Comparison of ENCODE assay signal across 29 mouse cellular contexts in the genomic region with DNA sequence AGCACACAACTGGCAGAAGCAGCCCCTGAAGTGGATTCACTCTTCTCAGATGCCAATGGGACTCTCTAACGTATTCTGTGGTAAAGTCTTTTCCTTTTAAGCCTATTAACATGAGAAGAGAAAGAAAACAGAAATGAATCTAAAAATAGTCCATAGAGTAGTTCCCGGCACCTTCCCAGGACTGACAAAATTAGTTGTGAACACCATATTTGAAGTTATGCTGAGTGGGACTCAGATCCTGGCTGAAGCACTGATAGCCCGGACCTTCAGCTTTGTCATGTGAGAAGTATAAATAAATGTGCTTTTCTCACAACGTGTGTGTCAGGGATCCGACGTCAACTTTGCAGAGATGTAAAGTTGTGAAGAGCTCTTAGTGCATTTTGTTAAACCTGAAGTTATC. TPM values are rescaled to one million over a fixed set of nuclear protein-coding genes. Genes with fewer than 3 reads are reported as not detected.
"Had no signal": no experiment of that assay in that cellular context is flagged by ENCODE, and none has a peak within 500 bp of the region (broad histone marks: within the 10 kb centered on the region; RNA-seq: fewer than 3 reads in every experiment).

No protein-coding gene starts in this region.

- H3K4me1 ChIP-seq: embryonic facial prominence, embryonic 10.5 days; embryonic facial prominence, embryonic 12.5 days; embryonic facial prominence, embryonic 15.5 days; forebrain, embryonic 10.5 days; forebrain, embryonic 13.5 days; forebrain, embryonic 15.5 days had no signal

- H3K4me3 ChIP-seq: embryonic facial prominence, embryonic 10.5 days; embryonic facial prominence, embryonic 12.5 days; embryonic facial prominence, embryonic 13.5 days; embryonic facial prominence, embryonic 15.5 days; erythroblast, embryonic 14.5 days; forebrain, embryonic 10.5 days; forebrain, embryonic 12.5 days; forebrain, embryonic 13.5 days; forebrain, embryonic 15.5 days; gastrocnemius, adult 2 months had no signal

- ATAC-seq: forebrain, embryonic 13.5 days; forebrain, embryonic 14.5 days; forebrain, embryonic 15.5 days; forebrain, embryonic 16.5 days; forebrain, postnatal 0 days had no signal

- DNase-seq: cerebellum, adult 18-20 months; cerebellum, adult 2 months; cerebellum, adult 8-10 months; cerebellum, adult 9-10 months; cerebellum, adult 9-11 months; cerebellum, postnatal 10 days; cerebellum, postnatal 14 days; cerebellum, postnatal 25 days; cerebellum, postnatal 36 days; embryo, embryonic 11 days; forebrain, postnatal 0 days; gastrocnemius, adult 2 months; gastrocnemius, postnatal 10 days; gastrocnemius, postnatal 14 days; gastrocnemius, postnatal 25 days; gastrocnemius, postnatal 36 days; heart, adult 11 months had no signal

- H3K4me2 ChIP-seq: embryonic facial prominence, embryonic 12.5 days; embryonic facial prominence, embryonic 13.5 days; embryonic facial prominence, embryonic 15.5 days; forebrain, embryonic 12.5 days; forebrain, embryonic 13.5 days; forebrain, embryonic 15.5 days had no signal

- H3K9me3 ChIP-seq: embryonic facial prominence, embryonic 10.5 days; embryonic facial prominence, embryonic 12.5 days; embryonic facial prominence, embryonic 13.5 days; embryonic facial prominence, embryonic 15.5 days; forebrain, embryonic 10.5 days; forebrain, embryonic 12.5 days; forebrain, embryonic 13.5 days; forebrain, embryonic 15.5 days had no signal

- H3K9ac ChIP-seq: embryonic facial prominence, embryonic 12.5 days; embryonic facial prominence, embryonic 13.5 days; embryonic facial prominence, embryonic 15.5 days; forebrain, embryonic 12.5 days; forebrain, embryonic 13.5 days; forebrain, embryonic 15.5 days; forebrain, postnatal 0 days had no signal

- H3K27ac ChIP-seq: embryonic facial prominence, embryonic 10.5 days; embryonic facial prominence, embryonic 12.5 days; embryonic facial prominence, embryonic 13.5 days; embryonic facial prominence, embryonic 15.5 days; forebrain, embryonic 10.5 days; forebrain, embryonic 12.5 days; forebrain, embryonic 13.5 days; forebrain, embryonic 15.5 days; gastrocnemius, adult 2 months had no signal

- H3K27me3 ChIP-seq: embryonic facial prominence, embryonic 12.5 days; embryonic facial prominence, embryonic 13.5 days; embryonic facial prominence, embryonic 15.5 days; forebrain, embryonic 12.5 days; forebrain, embryonic 13.5 days; forebrain, embryonic 15.5 days had no signal

- H3K36me3 ChIP-seq: embryonic facial prominence, embryonic 10.5 days; embryonic facial prominence, embryonic 12.5 days; embryonic facial prominence, embryonic 13.5 days; embryonic facial prominence, embryonic 15.5 days; forebrain, embryonic 10.5 days; forebrain, embryonic 12.5 days; forebrain, embryonic 15.5 days had no signal

RNA-seq across cellular contexts. Expression of a gene that starts 7.4 kb away (rescaled TPM):
- total RNA-seq: common myeloid progenitor, adult 5-6 weeks had no signal
- polyA plus RNA-seq: erythroblast, embryonic 14.5 days had no signal
